Mouse (Mus musculus) MEL-GATA-1-ER (cell line): ENCODE results near the gene Dut.

Experiments used
- DNase-seq: peaks from one replicate; pipeline ENCODE4 v3.0.0-alpha.2; 2012; ENCODE audit warnings: low read depth; ENCODE audit errors: extremely low read depth

Dut gene

DNA sequence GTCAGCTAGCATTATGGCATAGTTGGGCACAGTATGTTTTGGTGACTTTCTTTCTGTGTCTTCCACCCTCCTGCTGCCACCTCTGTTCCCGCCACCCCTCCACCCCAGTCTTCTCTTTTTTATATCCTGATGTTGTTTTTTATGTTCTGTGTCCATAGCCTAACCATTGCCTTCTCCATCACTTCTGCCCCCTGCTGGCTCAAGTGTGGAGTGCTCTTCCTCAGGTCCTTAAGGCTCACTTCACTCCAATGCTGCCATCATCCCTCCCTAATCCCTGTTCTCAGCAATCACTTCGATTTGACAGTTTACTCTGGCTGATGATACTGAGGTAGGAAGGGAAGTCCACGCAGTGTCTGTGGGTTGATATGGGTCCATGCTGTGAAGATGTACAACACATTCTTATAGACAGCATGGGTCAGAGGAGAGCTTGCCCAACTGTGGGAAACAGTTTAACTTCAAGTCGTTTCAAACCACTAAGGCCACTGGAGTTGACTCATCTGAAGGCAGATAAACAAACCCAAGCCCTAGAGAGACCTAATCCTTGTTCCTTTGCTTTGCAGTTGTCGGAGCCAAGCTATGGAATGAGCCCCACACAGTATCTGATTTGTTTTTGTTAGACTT, 56.9 kb downstream of the Dut start:
- DNase-seq: no peak

DNA sequence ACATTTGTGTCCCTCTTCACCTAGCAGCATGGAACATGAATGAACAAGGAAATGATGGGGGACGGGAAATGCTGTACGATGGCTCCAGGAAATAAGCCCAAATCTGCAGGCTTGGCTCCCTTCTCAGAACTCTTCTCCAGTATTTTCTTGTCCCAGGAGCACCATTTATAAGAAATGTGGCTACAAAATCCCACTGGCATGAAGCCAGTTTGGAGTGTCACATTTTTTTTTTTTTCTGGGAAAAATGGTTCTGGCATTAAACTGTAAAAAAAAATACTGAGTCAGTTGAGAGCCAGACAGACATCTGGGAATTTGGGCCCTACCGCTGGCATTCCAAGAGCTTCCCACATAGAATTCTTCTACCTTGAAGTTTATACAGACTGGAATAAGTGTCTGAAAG, 57.8 kb downstream of the Dut start:
- DNase-seq: no peak

DNA sequence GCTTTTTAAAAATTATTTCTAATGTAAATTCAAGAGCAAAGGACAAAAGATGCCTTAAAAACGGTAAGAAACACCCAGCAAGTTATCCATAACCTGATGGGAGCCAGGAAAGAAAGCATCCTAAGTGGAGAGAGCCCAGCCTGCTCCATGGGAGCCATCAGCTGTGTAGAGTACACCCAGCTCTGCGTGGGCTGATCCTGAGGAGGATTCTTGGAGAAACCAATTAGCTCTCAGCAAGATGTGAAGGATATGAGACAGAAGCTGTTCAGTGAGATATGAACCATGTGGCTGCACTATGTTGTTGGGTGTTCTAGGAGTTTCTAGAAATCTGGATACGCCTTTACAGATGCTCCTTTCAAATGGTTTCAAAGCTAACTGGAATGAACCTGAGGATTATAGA, 58.7 kb downstream of the Dut start:
- DNase-seq: no peak
